Mouse (Mus musculus): ENCODE measurements around the gene Psmb8. TPM values are rescaled to one million over a fixed set of nuclear protein-coding genes. Genes with fewer than 3 reads are reported as not detected.

The Psmb8 gene
- polyA plus RNA-seq, 1 experiment from 2014 or later, result 4.4 TPM

DNA sequence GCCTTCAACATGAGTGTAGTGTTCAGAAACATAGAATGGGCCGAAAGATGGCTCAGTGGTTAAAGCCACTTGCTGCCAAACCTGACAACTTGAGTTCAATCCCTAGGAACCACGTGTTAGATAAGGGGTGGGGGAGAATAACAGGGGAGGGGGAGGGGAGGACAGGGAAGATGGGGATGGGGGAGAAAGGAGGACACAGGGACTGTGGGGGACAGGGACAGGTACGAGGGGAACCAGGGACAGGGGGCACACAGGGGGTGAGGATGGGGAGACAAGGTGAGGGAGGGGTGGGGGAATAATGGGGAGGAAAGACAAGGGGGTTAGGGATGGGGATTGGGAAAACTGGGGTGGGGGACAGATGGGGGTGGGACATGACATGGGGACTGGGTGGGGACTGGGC lies 42.8 kb downstream of the Psmb8 start:
- Histone ChIP-seq H3K36me3 (ENCODE audit: control insufficient read depth, insufficient read depth, low read length) (no peaks in the 10 kb centered on the region), H3K4me2 (ENCODE audit: low read length) (no peak overlapping the region), H3K4me3 (ENCODE audit: control insufficient read depth in 1 of 2, insufficient read depth in 1 of 2, low read depth in 1 of 2, low read length in 2 of 2) (no peak overlapping the region), H3K27me3 (ENCODE audit: control insufficient read depth, insufficient read depth, low read length) (no peaks in the 10 kb centered on the region), H3K9me3 (ENCODE audit: control insufficient read depth, low read length) (peaks cover 9% of the 10 kb centered on the region), H3K4me1 (ENCODE audit: control insufficient read depth in 2 of 2, insufficient read depth in 2 of 2, low read length in 2 of 2) (no peaks in the 10 kb centered on the region), H3K27ac (replicated peaks in 1 of 2; ENCODE audit: control insufficient read depth in 1 of 2, insufficient read depth in 1 of 2, low read depth in 2 of 2, low read length in 2 of 2) (no peak overlapping the region), H3K9ac (ENCODE audit: low read length) (no peak overlapping the region)
- WGBS, result 54% methylated on average over 3 of the region's 3 CpGs
- ATAC-seq (ENCODE audit: insufficient number of reproducible peaks, insufficient read depth, low FRiP score, low read depth), result no peak

GRCm38 (mm10) chr17:34240916-34241315 lies 43.4 kb downstream of the Psmb8 start:
- no peaks in the 10 kb centered on the region for H3K36me3 ChIP-seq (ENCODE audit: control insufficient read depth, insufficient read depth, low read length)
- peaks cover 9% of the 10 kb centered on the region for H3K9me3 ChIP-seq (ENCODE audit: control insufficient read depth, low read length)
- H3K4me3 ChIP-seq (ENCODE audit: control insufficient read depth in 1 of 2, insufficient read depth in 1 of 2, low read depth in 1 of 2, low read length in 2 of 2), result no peak overlapping the region
- no peaks in the 10 kb centered on the region for H3K4me1 ChIP-seq (ENCODE audit: control insufficient read depth in 2 of 2, insufficient read depth in 2 of 2, low read length in 2 of 2)
- no peaks in the 10 kb centered on the region for H3K27me3 ChIP-seq (ENCODE audit: control insufficient read depth, insufficient read depth, low read length)
- H3K4me2 ChIP-seq (ENCODE audit: low read length), result no peak overlapping the region
- no peak overlapping the region for H3K27ac ChIP-seq (replicated peaks in 1 of 2; ENCODE audit: control insufficient read depth in 1 of 2, insufficient read depth in 1 of 2, low read depth in 2 of 2, low read length in 2 of 2)
- 70% methylated on average over 6 of the region's 6 CpGs for WGBS
- ATAC-seq (ENCODE audit: insufficient number of reproducible peaks, insufficient read depth, low FRiP score, low read depth), result no peak
- no peak overlapping the region for H3K9ac ChIP-seq (ENCODE audit: low read length)

- H3K4me2 ChIP-seq (ENCODE audit: low read length), result no peak overlapping the region
These were observed 47.1 kb downstream of the Psmb8 start for GRCm38 (mm10) chr17:34244656-34245055.

DNA sequence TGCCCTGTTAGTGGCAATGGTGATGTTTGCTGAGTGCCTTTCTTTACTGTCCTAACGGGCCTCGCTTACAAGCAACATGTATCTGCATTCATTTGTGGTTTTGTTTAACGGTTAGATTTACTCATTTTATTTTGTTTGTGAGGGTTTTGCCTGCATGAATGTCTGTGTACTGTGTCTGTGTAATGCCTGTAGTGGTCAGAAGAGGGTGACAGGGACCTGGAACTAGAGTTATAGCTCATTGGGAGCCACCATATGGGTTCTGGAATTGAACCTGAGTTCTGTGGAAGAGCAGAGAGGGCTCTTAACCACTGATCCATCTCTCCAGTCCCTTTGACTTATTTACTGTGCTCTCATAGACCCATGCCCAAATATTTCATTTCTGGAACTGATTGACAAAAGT lies 49.5 kb downstream of the Psmb8 start:
- Histone ChIP-seq H3K9me3 (ENCODE audit: control insufficient read depth, low read length) (peaks cover 1% of the 10 kb centered on the region), H3K27me3 (ENCODE audit: control insufficient read depth, insufficient read depth, low read length) (peaks cover 8% of the 10 kb centered on the region; the same call in 1 of the 2 replicates), H3K36me3 (ENCODE audit: control insufficient read depth, insufficient read depth, low read length) (no peaks in the 10 kb centered on the region), H3K4me3 (ENCODE audit: control insufficient read depth in 1 of 2, insufficient read depth in 1 of 2, low read depth in 1 of 2, low read length in 2 of 2) (no peak overlapping the region), H3K4me1 (ENCODE audit: control insufficient read depth in 2 of 2, insufficient read depth in 2 of 2, low read length in 2 of 2) (no peaks in the 10 kb centered on the region), H3K27ac (replicated peaks in 1 of 2; ENCODE audit: control insufficient read depth in 1 of 2, insufficient read depth in 1 of 2, low read depth in 2 of 2, low read length in 2 of 2) (no peak overlapping the region), H3K4me2 (ENCODE audit: low read length) (no peak overlapping the region), H3K9ac (ENCODE audit: low read length) (no peak overlapping the region)
- no peak for ATAC-seq (ENCODE audit: insufficient number of reproducible peaks, insufficient read depth, low FRiP score, low read depth)
- whole genome bisulfite sequencing, result 74% methylated on average over 3 of the region's 3 CpGs

More at GRCm38 (mm10) chr17:34244656-34245055, 47.1 kb downstream of the Psmb8 start:
- WGBS, result 65% methylated on average over 4 of the region's 4 CpGs
- no peak overlapping the region for H3K9ac ChIP-seq (ENCODE audit: low read length)
- no peak overlapping the region for H3K4me3 ChIP-seq (ENCODE audit: control insufficient read depth in 1 of 2, insufficient read depth in 1 of 2, low read depth in 1 of 2, low read length in 2 of 2)
- H3K4me1 ChIP-seq (ENCODE audit: control insufficient read depth in 2 of 2, insufficient read depth in 2 of 2, low read length in 2 of 2), result no peaks in the 10 kb centered on the region
- ATAC-seq (ENCODE audit: insufficient number of reproducible peaks, insufficient read depth, low FRiP score, low read depth), result no peak
- no peak overlapping the region for H3K27ac ChIP-seq (replicated peaks in 1 of 2; ENCODE audit: control insufficient read depth in 1 of 2, insufficient read depth in 1 of 2, low read depth in 2 of 2, low read length in 2 of 2)
- H3K36me3 ChIP-seq (ENCODE audit: control insufficient read depth, insufficient read depth, low read length), result no peaks in the 10 kb centered on the region
- H3K9me3 ChIP-seq (ENCODE audit: control insufficient read depth, low read length), result peaks cover 9% of the 10 kb centered on the region
- peaks cover 8% of the 10 kb centered on the region; the same call in 1 of the 2 replicates for H3K27me3 ChIP-seq (ENCODE audit: control insufficient read depth, insufficient read depth, low read length)

- WGBS, result 64% methylated on average over 2 of the region's 2 CpGs
- H3K4me3 ChIP-seq (ENCODE audit: control insufficient read depth in 1 of 2, insufficient read depth in 1 of 2, low read depth in 1 of 2, low read length in 2 of 2), result no peak overlapping the region
- H3K9me3 ChIP-seq (ENCODE audit: control insufficient read depth, low read length), result 0 out of 2 replicates have a peak, but pooled peaks cover 2% of the 10 kb centered on the region
- no peaks in the 10 kb centered on the region for H3K36me3 ChIP-seq (ENCODE audit: control insufficient read depth, insufficient read depth, low read length)
- H3K4me1 ChIP-seq (ENCODE audit: control insufficient read depth in 2 of 2, insufficient read depth in 2 of 2, low read length in 2 of 2), result no peaks in the 10 kb centered on the region
- H3K4me2 ChIP-seq (ENCODE audit: low read length), result no peak overlapping the region
- H3K27me3 ChIP-seq (ENCODE audit: control insufficient read depth, insufficient read depth, low read length), result peaks cover 8% of the 10 kb centered on the region; the same call in 1 of the 2 replicates
- no peak for ATAC-seq (ENCODE audit: insufficient number of reproducible peaks, insufficient read depth, low FRiP score, low read depth)
- H3K9ac ChIP-seq (ENCODE audit: low read length), result no peak overlapping the region
- no peak overlapping the region for H3K27ac ChIP-seq (replicated peaks in 1 of 2; ENCODE audit: control insufficient read depth in 1 of 2, insufficient read depth in 1 of 2, low read depth in 2 of 2, low read length in 2 of 2)
These were observed 51.2 kb downstream of the Psmb8 start for GRCm38 (mm10) chr17:34248764-34249163.

- H3K4me3 ChIP-seq (ENCODE audit: control insufficient read depth in 1 of 2, insufficient read depth in 1 of 2, low read depth in 1 of 2, low read length in 2 of 2), result no peak overlapping the region
- H3K36me3 ChIP-seq (ENCODE audit: control insufficient read depth, insufficient read depth, low read length), result no peaks in the 10 kb centered on the region
- 42% methylated on average over 3 of the region's 3 CpGs for WGBS
- 0 out of 2 replicates have a peak, but pooled peaks cover 2% of the 10 kb centered on the region for H3K9me3 ChIP-seq (ENCODE audit: control insufficient read depth, low read length)
- H3K4me1 ChIP-seq (ENCODE audit: control insufficient read depth in 2 of 2, insufficient read depth in 2 of 2, low read length in 2 of 2), result no peaks in the 10 kb centered on the region
- no peak for ATAC-seq (ENCODE audit: insufficient number of reproducible peaks, insufficient read depth, low FRiP score, low read depth)
- no peak overlapping the region for H3K9ac ChIP-seq (ENCODE audit: low read length)
- no peak overlapping the region for H3K27ac ChIP-seq (replicated peaks in 1 of 2; ENCODE audit: control insufficient read depth in 1 of 2, insufficient read depth in 1 of 2, low read depth in 2 of 2, low read length in 2 of 2)
- H3K4me2 ChIP-seq (ENCODE audit: low read length), result no peak overlapping the region
- H3K27me3 ChIP-seq (ENCODE audit: control insufficient read depth, insufficient read depth, low read length), result peaks cover 8% of the 10 kb centered on the region; the same call in 1 of the 2 replicates
These were observed 51.8 kb downstream of the Psmb8 start for GRCm38 (mm10) chr17:34249361-34249760.

- no peak for ATAC-seq (ENCODE audit: insufficient number of reproducible peaks, insufficient read depth, low FRiP score, low read depth)
- no peaks in the 10 kb centered on the region for H3K36me3 ChIP-seq (ENCODE audit: control insufficient read depth, insufficient read depth, low read length)
- no peak overlapping the region for H3K4me3 ChIP-seq (ENCODE audit: control insufficient read depth in 1 of 2, insufficient read depth in 1 of 2, low read depth in 1 of 2, low read length in 2 of 2)
- H3K9me3 ChIP-seq (ENCODE audit: control insufficient read depth, low read length), result 0 out of 2 replicates have a peak, but pooled peaks cover 2% of the 10 kb centered on the region
- H3K4me2 ChIP-seq (ENCODE audit: low read length), result no peak overlapping the region
- H3K4me1 ChIP-seq (ENCODE audit: control insufficient read depth in 2 of 2, insufficient read depth in 2 of 2, low read length in 2 of 2), result no peaks in the 10 kb centered on the region
- 14% methylated on average over 4 of the region's 4 CpGs for WGBS
- no peak overlapping the region for H3K9ac ChIP-seq (ENCODE audit: low read length)
- peaks cover 8% of the 10 kb centered on the region; the same call in 1 of the 2 replicates for H3K27me3 ChIP-seq (ENCODE audit: control insufficient read depth, insufficient read depth, low read length)
- H3K27ac ChIP-seq (replicated peaks in 1 of 2; ENCODE audit: control insufficient read depth in 1 of 2, insufficient read depth in 1 of 2, low read depth in 2 of 2, low read length in 2 of 2), result no peak overlapping the region
These were observed 52.4 kb downstream of the Psmb8 start for GRCm38 (mm10) chr17:34249878-34250277.

All from heart, embryonic 14.5 days (tissue).